Mouse (Mus musculus): ENCODE data around the gene Tex13c3. TPM values are rescaled to one million over a fixed set of nuclear protein-coding genes. Genes with fewer than 3 reads are reported as not detected.
"Not testable (repeated sequence)": the region's sequence is repeated elsewhere in the genome, so short reads cannot be mapped to it uniquely, and the experiment has no call there.

The Tex13c3 gene
- not detected in 2 replicates for polyA plus RNA-seq (2014; fragmentation: Nextera tagmentation; extraction: Ambion mirVana)

GRCm38 (mm10) chrX:19481219-19481618, at the start of gene Tex13c3:
Gene Tex13c3 (minus strand): TSS chrX:19481319.
- not testable (repeated sequence) for H3K9ac ChIP-seq (ENCODE audit: low read length); H3K4me3 ChIP-seq (ENCODE audit: low read depth, low read length); H3K27me3 ChIP-seq (replicated peaks; ENCODE audit: control insufficient read depth, insufficient read depth, low read length); ATAC-seq (replicated peaks; ENCODE audit: low FRiP score, low TSS enrichment, low read depth); H3K4me1 ChIP-seq (replicated peaks; ENCODE audit: control insufficient read depth, insufficient read depth, low read length); H3K27ac ChIP-seq (ENCODE audit: low read depth); DNase-seq (ENCODE audit: low spot score); H3K4me2 ChIP-seq (ENCODE audit: low read length); H3K9me3 ChIP-seq (ENCODE audit: control insufficient read depth, low read length); H3K36me3 ChIP-seq (ENCODE audit: control insufficient read depth, insufficient read depth, low read length)
- WGBS = 89% methylated on average over 5 of the region's 5 CpGs

GRCm38 (mm10) chrX:19489731-19490130, 8.6 kb upstream of the Tex13c3 start:
- no peak overlapping the region for H3K9ac ChIP-seq (ENCODE audit: low read length)
- ATAC-seq (replicated peaks; ENCODE audit: low FRiP score, low TSS enrichment, low read depth) (no peak), DNase-seq (ENCODE audit: low spot score) (no peak)
- no peaks in the 10 kb centered on the region for H3K27me3 ChIP-seq (replicated peaks; ENCODE audit: control insufficient read depth, insufficient read depth, low read length)
- no peaks in the 10 kb centered on the region for H3K4me1 ChIP-seq (replicated peaks; ENCODE audit: control insufficient read depth, insufficient read depth, low read length)
- no peak overlapping the region for H3K4me2 ChIP-seq (ENCODE audit: low read length)
- H3K36me3 ChIP-seq (ENCODE audit: control insufficient read depth, insufficient read depth, low read length) = no peaks in the 10 kb centered on the region
- H3K27ac ChIP-seq (ENCODE audit: low read depth) = no peak overlapping the region
- no peaks in the 10 kb centered on the region for H3K9me3 ChIP-seq (ENCODE audit: control insufficient read depth, low read length)
- no peak overlapping the region for H3K4me3 ChIP-seq (ENCODE audit: low read depth, low read length)
- WGBS = 76% methylated on average over 4 of the region's 4 CpGs
